Mouse (Mus musculus): ENCODE data around the gene Grhpr. TPM values are rescaled to one million over a fixed set of nuclear protein-coding genes. Genes with fewer than 3 reads are reported as not detected.

Grhpr gene
- polyA plus RNA-seq, 1 experiment = 15.0 TPM

DNA sequence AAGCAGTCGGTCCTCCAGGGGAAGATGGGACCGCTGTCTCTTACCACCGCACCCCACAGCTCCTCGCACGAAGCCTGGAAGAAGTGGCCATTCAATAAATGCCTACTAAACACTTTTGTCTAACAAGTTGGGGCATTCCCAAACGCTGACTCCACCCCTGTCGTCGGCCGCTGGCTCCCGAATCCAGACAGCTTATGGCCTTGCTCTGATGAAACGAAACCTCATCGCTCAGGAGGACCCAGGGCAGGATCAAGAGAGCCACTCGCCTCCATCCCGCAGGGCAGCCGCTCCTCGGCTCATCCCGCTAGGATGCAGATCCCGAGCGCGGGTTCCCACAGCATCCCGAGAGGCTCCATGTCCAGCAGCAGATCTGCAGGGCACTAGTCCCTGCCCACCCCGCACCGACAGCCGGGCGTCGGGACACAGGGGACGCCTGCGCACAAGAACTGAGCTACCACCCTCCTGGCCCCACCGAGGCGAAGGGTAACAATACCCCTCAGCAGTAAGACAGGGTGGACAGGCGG, 30.4 kb downstream of the Grhpr start:
- TF ChIP-seq POLR2A (IDR thresholded peaks at IDR 0.05; ENCODE audit: low read depth, low read length) = peak; percentile 72
- TF ChIP-seq CTCF (IDR thresholded peaks at IDR 0.05; ENCODE audit: borderline replicate concordance, insufficient read depth, low read length) = no peak
- Histone ChIP-seq H3K4me1 (ENCODE audit: control insufficient read depth, insufficient read depth, low read length) (no peaks in the 10 kb centered on the region; the same call in 1 of the 2 replicates), H3K4me3 (ENCODE audit: insufficient read depth, low read length) (peak overlapping the region; percentile 74), H3K27ac (ENCODE audit: insufficient read depth, low read length) (peak overlapping the region; percentile 85)

DNA sequence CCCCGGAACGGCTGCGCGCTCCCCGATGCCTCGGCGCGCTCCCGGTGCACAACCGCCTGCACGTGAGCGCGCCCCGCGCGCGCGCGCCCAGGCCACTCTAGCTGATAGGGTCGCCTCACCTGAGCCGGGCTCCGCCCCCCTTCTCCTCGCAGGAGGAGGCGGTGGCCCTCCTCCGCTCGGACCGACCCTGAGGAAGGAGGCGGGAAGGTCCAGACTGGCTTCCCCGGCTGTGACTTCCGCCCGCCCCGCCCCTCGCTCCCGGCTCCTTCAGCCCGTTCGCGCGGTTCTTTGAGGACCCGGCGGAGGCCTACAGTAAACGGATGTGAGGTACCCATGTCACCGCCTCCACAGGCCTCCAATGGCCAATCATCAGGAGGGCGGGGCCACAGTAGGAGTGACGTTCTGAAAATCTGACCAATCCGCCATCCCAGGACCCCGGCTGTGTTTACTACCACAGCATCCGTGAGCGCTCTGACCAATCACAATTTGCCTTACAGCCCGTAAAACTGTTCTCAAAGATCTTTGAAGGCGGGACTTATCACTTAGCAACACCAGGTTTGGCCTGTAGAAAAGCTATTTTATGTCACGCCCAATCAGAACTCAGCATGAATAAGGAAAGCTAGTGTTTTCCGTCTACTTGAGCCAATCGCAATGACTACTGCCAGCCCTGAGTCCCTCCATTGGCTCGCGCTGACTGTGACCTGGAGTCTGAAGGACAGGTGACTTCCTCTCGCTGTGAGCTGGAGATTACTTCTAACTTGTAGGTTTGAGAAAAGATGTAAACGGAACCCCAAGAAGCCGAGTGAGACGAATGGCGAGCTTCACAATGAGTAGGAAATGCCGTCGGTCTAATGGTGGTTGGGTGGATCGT, 31.1 kb downstream of the Grhpr start, which contains the start of gene Zbtb5:
Zbtb5 (minus strand) TSS at position 308 of the 871 bp plus-strand sequence.
- H3K27ac ChIP-seq (ENCODE audit: insufficient read depth, low read length) = peak within 1 kb of the TSS; percentile 85
- TF ChIP-seq CTCF (IDR thresholded peaks at IDR 0.05; ENCODE audit: borderline replicate concordance, insufficient read depth, low read length) (no peak), POLR2A (IDR thresholded peaks at IDR 0.05; ENCODE audit: low read depth, low read length) (peak; percentile 68)

DNA sequence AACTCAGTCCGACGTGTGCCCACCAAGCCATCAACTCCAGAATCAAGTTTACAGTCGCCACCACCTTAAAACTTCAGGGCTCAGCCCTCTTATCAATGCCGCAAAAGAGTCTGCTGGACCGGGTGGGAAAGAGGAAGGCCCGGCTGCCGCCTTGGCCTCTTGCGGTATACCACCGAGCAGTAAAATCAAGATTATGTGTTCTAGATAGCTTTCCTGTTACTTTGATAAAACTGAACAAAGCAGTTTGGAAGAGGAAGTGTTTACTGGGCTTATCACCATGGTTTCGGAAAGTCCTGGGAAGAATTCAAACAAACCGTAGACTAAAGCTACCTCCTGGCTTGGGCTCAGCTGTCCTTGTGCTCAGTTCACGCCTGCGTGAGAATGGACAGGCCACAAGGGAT, 31.8 kb downstream of the Grhpr start:
- no peaks in the 10 kb centered on the region; the same call in 1 of the 2 replicates for H3K4me1 ChIP-seq (ENCODE audit: control insufficient read depth, insufficient read depth, low read length)
- H3K4me3 ChIP-seq (ENCODE audit: insufficient read depth, low read length) = peak overlapping the region; percentile 78
- TF ChIP-seq POLR2A (IDR thresholded peaks at IDR 0.05; ENCODE audit: low read depth, low read length) (no peak), CTCF (IDR thresholded peaks at IDR 0.05; ENCODE audit: borderline replicate concordance, insufficient read depth, low read length) (no peak)
- peak overlapping the region; percentile 16 for H3K27ac ChIP-seq (ENCODE audit: insufficient read depth, low read length)

More for the DNA sequence above, 31.1 kb downstream of the Grhpr start, which contains the start of gene Zbtb5:
- Histone ChIP-seq H3K4me1 (ENCODE audit: control insufficient read depth, insufficient read depth, low read length) (no peaks in the 10 kb centered on the region; the same call in 1 of the 2 replicates), H3K4me3 (ENCODE audit: insufficient read depth, low read length) (peak within 1 kb of the TSS; percentile 78)

DNA sequence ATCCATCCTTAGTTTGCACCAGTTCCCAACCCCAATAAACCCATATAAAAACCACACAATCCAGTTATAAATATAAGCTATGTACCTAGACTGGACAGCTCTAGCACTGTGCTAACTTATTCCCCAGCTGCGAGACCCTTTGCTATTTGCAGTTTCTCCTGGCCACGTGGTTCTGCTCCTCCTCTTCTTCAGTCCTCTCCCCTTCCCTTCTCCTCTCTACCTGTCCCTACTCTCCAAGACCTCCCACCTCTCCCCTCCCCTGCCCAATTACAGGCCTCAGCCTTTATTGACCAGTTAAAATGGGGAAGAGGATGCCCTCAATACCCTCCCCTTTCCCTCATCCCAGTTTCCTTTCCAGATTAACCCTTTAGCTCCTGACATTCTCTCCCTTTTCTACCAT, 32.3 kb downstream of the Grhpr start:
- Histone ChIP-seq H3K4me1 (ENCODE audit: control insufficient read depth, insufficient read depth, low read length) (no peaks in the 10 kb centered on the region; the same call in 1 of the 2 replicates), H3K27ac (ENCODE audit: insufficient read depth, low read length) (no peak overlapping the region), H3K4me3 (ENCODE audit: insufficient read depth, low read length) (peak overlapping the region; percentile 78; the same call in 1 of the 2 replicates)
- TF ChIP-seq POLR2A (IDR thresholded peaks at IDR 0.05; ENCODE audit: low read depth, low read length) (no peak), CTCF (IDR thresholded peaks at IDR 0.05; ENCODE audit: borderline replicate concordance, insufficient read depth, low read length) (no peak)

DNA sequence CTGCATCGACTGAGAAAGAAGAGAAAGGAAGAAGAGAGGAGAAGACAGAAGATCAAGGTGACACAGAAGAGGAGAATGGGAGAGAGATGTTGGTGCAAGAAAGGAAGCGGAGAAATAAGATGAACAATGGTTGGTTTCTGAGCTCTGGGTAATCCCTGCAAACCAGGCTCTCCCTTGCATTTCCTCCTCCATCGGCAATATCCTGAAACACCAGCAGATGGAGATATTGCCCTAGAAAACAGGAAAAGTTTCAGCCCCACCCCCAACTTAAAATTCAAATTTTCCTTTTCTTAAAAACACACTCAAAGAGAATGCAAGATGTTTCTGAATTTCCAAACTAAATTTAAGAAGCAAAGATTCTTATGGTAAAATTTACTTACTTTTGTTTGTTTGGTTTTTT, 34.4 kb downstream of the Grhpr start:
- Histone ChIP-seq H3K4me3 (ENCODE audit: insufficient read depth, low read length) (no peak overlapping the region), H3K27ac (ENCODE audit: insufficient read depth, low read length) (no peak overlapping the region), H3K4me1 (ENCODE audit: control insufficient read depth, insufficient read depth, low read length) (peaks cover 3% of the 10 kb centered on the region; the same call in 1 of the 2 replicates)
- no peak for TF ChIP-seq POLR2A (IDR thresholded peaks at IDR 0.05; ENCODE audit: low read depth, low read length)
- no peak for TF ChIP-seq CTCF (IDR thresholded peaks at IDR 0.05; ENCODE audit: borderline replicate concordance, insufficient read depth, low read length)

DNA sequence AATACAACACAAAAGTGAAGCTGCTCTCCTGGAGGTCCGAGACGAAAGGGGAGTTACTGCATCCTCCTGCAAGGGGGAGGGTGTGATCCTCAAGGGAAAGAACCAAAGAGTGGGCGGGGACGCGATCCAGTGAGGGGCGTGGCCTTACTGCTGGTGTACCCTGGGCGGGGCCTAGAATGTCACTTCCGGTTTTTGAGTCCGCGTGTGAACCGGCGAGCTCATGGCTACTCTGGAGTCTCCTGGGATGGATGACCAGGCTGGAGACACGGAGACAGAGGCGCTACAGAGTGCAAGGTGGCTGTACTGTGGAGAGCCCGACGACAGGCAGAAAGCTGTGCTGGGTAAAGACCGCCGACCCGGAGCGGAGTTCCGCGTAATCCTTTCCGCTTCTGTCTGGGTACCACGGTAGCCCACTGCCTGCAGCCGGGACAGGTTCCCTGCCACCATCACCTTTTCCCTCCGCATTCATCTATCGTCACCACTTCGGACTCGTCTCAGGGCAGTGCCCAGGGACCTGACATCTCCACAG, 37.3 kb downstream of the Grhpr start, which contains the start of gene Polr1e:
Polr1e (plus strand) TSS at position 132 of the 529 bp plus-strand sequence.
- TF ChIP-seq POLR2A (IDR thresholded peaks at IDR 0.05; ENCODE audit: low read depth, low read length) = peak; percentile 86
- no peak for TF ChIP-seq CTCF (IDR thresholded peaks at IDR 0.05; ENCODE audit: borderline replicate concordance, insufficient read depth, low read length)
- Histone ChIP-seq H3K4me3 (ENCODE audit: insufficient read depth, low read length) (peak within 1 kb of the TSS; percentile 82), H3K27ac (ENCODE audit: insufficient read depth, low read length) (0 out of 2 replicates have a peak within 1 kb of the TSS, but pooled peaks have one; percentile 15), H3K4me1 (ENCODE audit: control insufficient read depth, insufficient read depth, low read length) (peaks cover 3% of the 10 kb centered on the region; the same call in 1 of the 2 replicates)

DNA sequence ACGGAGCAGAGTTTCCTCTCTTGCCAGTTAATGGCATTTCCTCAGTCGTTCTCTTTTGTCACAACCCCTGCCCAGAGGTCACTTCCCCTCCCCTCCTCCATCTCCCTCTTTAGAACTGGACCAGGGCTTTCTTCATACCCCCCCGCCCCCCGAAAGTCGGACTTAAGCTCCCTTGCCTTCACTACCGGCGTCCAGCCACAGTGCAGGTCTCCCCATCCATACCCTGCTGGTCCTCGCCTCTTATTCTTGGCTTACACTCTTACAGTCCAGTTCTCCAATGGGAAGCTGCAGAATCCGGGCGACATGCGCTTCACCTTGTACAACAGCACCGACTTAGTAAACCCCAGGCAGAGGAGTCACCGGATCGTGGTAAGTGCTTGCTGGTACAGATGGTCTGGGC, 37.8 kb downstream of the Grhpr start:
- Histone ChIP-seq H3K4me1 (ENCODE audit: control insufficient read depth, insufficient read depth, low read length) (peaks cover 3% of the 10 kb centered on the region; the same call in 1 of the 2 replicates), H3K27ac (ENCODE audit: insufficient read depth, low read length) (no peak overlapping the region), H3K4me3 (ENCODE audit: insufficient read depth, low read length) (peak overlapping the region; percentile 82)
- TF ChIP-seq POLR2A (IDR thresholded peaks at IDR 0.05; ENCODE audit: low read depth, low read length) = no peak
- no peak for TF ChIP-seq CTCF (IDR thresholded peaks at IDR 0.05; ENCODE audit: borderline replicate concordance, insufficient read depth, low read length)

DNA sequence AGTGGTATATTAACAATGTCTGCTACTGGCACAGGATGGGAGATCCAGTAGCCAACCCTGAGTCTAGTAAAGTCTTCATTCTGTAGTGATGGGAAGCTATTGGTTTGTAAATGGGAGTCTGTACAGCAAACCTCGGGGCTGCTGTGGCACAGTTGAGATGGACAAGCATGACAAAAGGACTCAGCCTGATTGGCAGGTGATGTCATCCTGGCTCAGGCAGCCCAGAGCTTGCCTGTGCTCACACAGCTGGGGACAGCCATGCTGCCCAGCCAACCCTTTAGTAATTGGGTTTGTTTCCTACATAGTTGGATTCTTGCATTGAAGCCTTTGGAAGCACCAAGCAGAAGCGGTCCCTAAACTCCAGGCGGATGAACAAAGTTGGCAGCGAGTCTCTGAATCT, 45.3 kb downstream of the Grhpr start:
- no peak overlapping the region for H3K4me3 ChIP-seq (ENCODE audit: insufficient read depth, low read length)
- no peaks in the 10 kb centered on the region for H3K4me1 ChIP-seq (ENCODE audit: control insufficient read depth, insufficient read depth, low read length)
- H3K27ac ChIP-seq (ENCODE audit: insufficient read depth, low read length) = no peak overlapping the region
- TF ChIP-seq POLR2A (IDR thresholded peaks at IDR 0.05; ENCODE audit: low read depth, low read length) (no peak), CTCF (IDR thresholded peaks at IDR 0.05; ENCODE audit: borderline replicate concordance, insufficient read depth, low read length) (no peak)

DNA sequence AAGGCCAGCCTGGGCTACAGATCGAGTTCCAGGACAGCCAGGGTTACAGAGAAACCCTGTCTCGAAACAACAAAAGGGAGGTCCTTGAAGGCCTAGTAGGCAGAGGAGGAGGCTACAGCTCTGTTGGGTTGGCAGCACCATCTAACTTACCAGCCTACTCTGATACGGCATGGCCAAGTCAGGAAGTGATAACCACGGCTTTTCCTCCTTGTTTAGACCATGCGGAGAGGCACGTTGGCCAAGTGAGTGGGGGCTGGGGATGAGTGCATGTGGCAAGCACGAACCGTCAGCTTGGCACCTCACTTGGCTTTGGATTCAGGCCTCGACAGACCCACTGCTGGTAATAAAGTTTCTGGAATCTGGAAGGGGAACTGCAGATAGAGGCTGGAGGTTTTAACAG, 51.4 kb downstream of the Grhpr start:
- TF ChIP-seq POLR2A (IDR thresholded peaks at IDR 0.05; ENCODE audit: low read depth, low read length) (no peak), CTCF (IDR thresholded peaks at IDR 0.05; ENCODE audit: borderline replicate concordance, insufficient read depth, low read length) (no peak)
- no peak overlapping the region for H3K4me3 ChIP-seq (ENCODE audit: insufficient read depth, low read length)
- no peak overlapping the region for H3K27ac ChIP-seq (ENCODE audit: insufficient read depth, low read length)
- 0 out of 2 replicates have a peak, but pooled peaks cover 5% of the 10 kb centered on the region for H3K4me1 ChIP-seq (ENCODE audit: control insufficient read depth, insufficient read depth, low read length)
